Mouse (Mus musculus): ENCODE results near the gene Gm49425.

- TF ChIP-seq CTCF (IDR thresholded peaks at IDR 0.05) (no peak), EP300 (IDR thresholded peaks at IDR 0.05) (no peak)
Observed at GRCm38 (mm10) chr15:101538580-101538900, 21.5 kb upstream of the Gm49425 start.
